Mouse (Mus musculus): Measurements from ENCODE around the gene Cacng7. TPM values are rescaled to one million over a fixed set of nuclear protein-coding genes. Genes with fewer than 3 reads are reported as not detected.
A peak's percentile ranks its signal among the peaks of the same experiment; 100 is the strongest.

Cacng7 gene
- total and polyA plus RNA-seq, 3 experiments, result 4.3 to 6.7 (median 5.4) TPM

GRCm38 (mm10) chr7:3399937-3400336 lies 67.2 kb downstream of the Cacng7 start:
- Histone ChIP-seq H3K4me3 (no peak overlapping the region), H3K4me1 (ENCODE audit: control insufficient read depth, insufficient read depth, low read length) (no peaks in the 10 kb centered on the region), H3K9ac (ENCODE audit: low read depth, low read length) (no peak overlapping the region), H3K27me3 (ENCODE audit: control insufficient read depth, insufficient read depth, low read length) (no peaks in the 10 kb centered on the region), H3K36me3 (ENCODE audit: control insufficient read depth, insufficient read depth, low read length) (no peaks in the 10 kb centered on the region), H3K27ac (no peak overlapping the region), H3K79me2 (replicated peaks; ENCODE audit: control insufficient read depth, insufficient read depth, low read length) (no peaks in the 10 kb centered on the region)
- TF ChIP-seq EP300 (IDR thresholded peaks at IDR 0.05; ENCODE audit: insufficient read depth, low read depth, low read length) (no peak), POLR2A (IDR thresholded peaks at IDR 0.05; ENCODE audit: insufficient read depth, low read depth, low read length) (no peak), CTCF (IDR thresholded peaks at IDR 0.05) (no peak)
- DNase-seq, result no peak
- intact Hi-C loops (cut with DNase I), result no loop called here

GRCm38 (mm10) chr7:3409729-3410520 lies 77.2 kb downstream of the Cacng7 start:
- H3K4me1 ChIP-seq (ENCODE audit: control insufficient read depth, insufficient read depth, low read length), result no peaks in the 10 kb centered on the region
- no peak overlapping the region for H3K9ac ChIP-seq (ENCODE audit: low read depth, low read length)
- WGBS, result 41% methylated on average over 11 of the region's 11 CpGs
- no peaks in the 10 kb centered on the region for H3K36me3 ChIP-seq (ENCODE audit: control insufficient read depth, insufficient read depth, low read length)
- H3K4me3 ChIP-seq, result no peak overlapping the region
- TF ChIP-seq CTCF (IDR thresholded peaks at IDR 0.05) (no peak), POLR2A (IDR thresholded peaks at IDR 0.05; ENCODE audit: insufficient read depth, low read depth, low read length) (no peak), EP300 (IDR thresholded peaks at IDR 0.05; ENCODE audit: insufficient read depth, low read depth, low read length) (no peak)
- intact Hi-C loops (cut with DNase I), result no loop called here
- peaks cover 9% of the 10 kb centered on the region for H3K27me3 ChIP-seq (ENCODE audit: control insufficient read depth, insufficient read depth, low read length)
- H3K79me2 ChIP-seq (replicated peaks; ENCODE audit: control insufficient read depth, insufficient read depth, low read length), result no peaks in the 10 kb centered on the region
- DNase-seq, result no peak
- no peak overlapping the region for H3K27ac ChIP-seq

GRCm38 (mm10) chr7:3411160-3411941 lies 78.6 kb downstream of the Cacng7 start:
- Histone ChIP-seq H3K36me3 (ENCODE audit: control insufficient read depth, insufficient read depth, low read length) (no peaks in the 10 kb centered on the region), H3K9ac (ENCODE audit: low read depth, low read length) (no peak overlapping the region), H3K79me2 (replicated peaks; ENCODE audit: control insufficient read depth, insufficient read depth, low read length) (no peaks in the 10 kb centered on the region), H3K27me3 (ENCODE audit: control insufficient read depth, insufficient read depth, low read length) (peaks cover 15% of the 10 kb centered on the region), H3K4me1 (ENCODE audit: control insufficient read depth, insufficient read depth, low read length) (no peaks in the 10 kb centered on the region), H3K4me3 (no peak overlapping the region), H3K27ac (no peak overlapping the region)
- WGBS, result 2% methylated on average over 33 of the region's 33 CpGs
- TF ChIP-seq POLR2A (IDR thresholded peaks at IDR 0.05; ENCODE audit: insufficient read depth, low read depth, low read length) (no peak), EP300 (IDR thresholded peaks at IDR 0.05; ENCODE audit: insufficient read depth, low read depth, low read length) (no peak), CTCF (IDR thresholded peaks at IDR 0.05) (no peak)
- no peak for DNase-seq
- intact Hi-C loops (cut with DNase I), result no loop called here

- Histone ChIP-seq H3K4me1 (ENCODE audit: control insufficient read depth, insufficient read depth, low read length) (no peaks in the 10 kb centered on the region), H3K27ac (no peak overlapping the region), H3K9ac (ENCODE audit: low read depth, low read length) (no peak overlapping the region), H3K79me2 (replicated peaks; ENCODE audit: control insufficient read depth, insufficient read depth, low read length) (no peaks in the 10 kb centered on the region), H3K27me3 (ENCODE audit: control insufficient read depth, insufficient read depth, low read length) (peaks cover 15% of the 10 kb centered on the region), H3K4me3 (no peak overlapping the region), H3K36me3 (ENCODE audit: control insufficient read depth, insufficient read depth, low read length) (no peaks in the 10 kb centered on the region)
- peak; percentile 18; the same call in 1 of the 2 replicates for TF ChIP-seq CTCF (IDR thresholded peaks at IDR 0.05)
- no peak for TF ChIP-seq POLR2A (IDR thresholded peaks at IDR 0.05; ENCODE audit: insufficient read depth, low read depth, low read length)
- DNase-seq, result peak in 1 of 2 experiments; percentile 4
- WGBS, result 3% methylated on average over 20 of the region's 20 CpGs
- intact Hi-C loops (cut with DNase I), result no loop called here
Measured at GRCm38 (mm10) chr7:3412036-3412435, 79.3 kb downstream of the Cacng7 start.

- WGBS, result 1% methylated on average over 47 of the region's 47 CpGs
- DNase-seq, result peak; percentile 27 to 44
- TF ChIP-seq POLR2A (IDR thresholded peaks at IDR 0.05; ENCODE audit: insufficient read depth, low read depth, low read length) (no peak), EP300 (IDR thresholded peaks at IDR 0.05; ENCODE audit: insufficient read depth, low read depth, low read length) (no peak), CTCF (IDR thresholded peaks at IDR 0.05) (no peak)
- Histone ChIP-seq H3K79me2 (replicated peaks; ENCODE audit: control insufficient read depth, insufficient read depth, low read length) (no peaks in the 10 kb centered on the region), H3K27me3 (ENCODE audit: control insufficient read depth, insufficient read depth, low read length) (peaks cover 15% of the 10 kb centered on the region), H3K4me3 (peak overlapping the region; percentile 47), H3K27ac (no peak overlapping the region), H3K36me3 (ENCODE audit: control insufficient read depth, insufficient read depth, low read length) (no peaks in the 10 kb centered on the region), H3K9ac (ENCODE audit: low read depth, low read length) (peak overlapping the region; percentile 5; the same call in 1 of the 2 replicates), H3K4me1 (ENCODE audit: control insufficient read depth, insufficient read depth, low read length) (no peaks in the 10 kb centered on the region)
- intact Hi-C loops (cut with DNase I), result no loop called here
Measured at GRCm38 (mm10) chr7:3414888-3415287, 82.1 kb downstream of the Cacng7 start.

- H3K9ac ChIP-seq (ENCODE audit: low read depth, low read length), result no peak overlapping the region
- 2% methylated on average over 49 of the region's 60 CpGs for WGBS
- intact Hi-C loops (cut with DNase I), result no loop called here
Measured at GRCm38 (mm10) chr7:3415378-3415777, 82.6 kb downstream of the Cacng7 start.

More at GRCm38 (mm10) chr7:3415378-3415777, 82.6 kb downstream of the Cacng7 start:
- H3K79me2 ChIP-seq (replicated peaks; ENCODE audit: control insufficient read depth, insufficient read depth, low read length), result no peaks in the 10 kb centered on the region
- peaks cover 15% of the 10 kb centered on the region for H3K27me3 ChIP-seq (ENCODE audit: control insufficient read depth, insufficient read depth, low read length)
- no peaks in the 10 kb centered on the region for H3K36me3 ChIP-seq (ENCODE audit: control insufficient read depth, insufficient read depth, low read length)
- H3K4me3 ChIP-seq, result peak overlapping the region; percentile 47
- no peaks in the 10 kb centered on the region for H3K4me1 ChIP-seq (ENCODE audit: control insufficient read depth, insufficient read depth, low read length)
- no peak overlapping the region for H3K27ac ChIP-seq
- TF ChIP-seq CTCF (IDR thresholded peaks at IDR 0.05) (no peak), EP300 (IDR thresholded peaks at IDR 0.05; ENCODE audit: insufficient read depth, low read depth, low read length) (no peak), POLR2A (IDR thresholded peaks at IDR 0.05; ENCODE audit: insufficient read depth, low read depth, low read length) (no peak)
- peak; percentile 40 to 45 for DNase-seq

Small RNAs within 50 kb of the gene (microRNA-seq; reads per million reads assigned to microRNA genes)
- gene Gm23450, result 4.2 to 6.2 reads per million in 2 experiments

Other genes starting within 250 kb of the Cacng7 start
- not detected for gene AU018091, start 163.8 kb upstream of the Cacng7 start, total RNA-seq (2021)
- gene AU018091, start 163.8 kb upstream of the Cacng7 start, polyA plus RNA-seq (2012; rRNA removed), result not detected in 2 replicates
- gene Nlrp12, start 83.2 kb upstream of the Cacng7 start, total RNA-seq (2021), result under 1 TPM in 1 of 2 experiments, not detected in 1; 0.13 TPM
- gene Nlrp12, start 83.2 kb upstream of the Cacng7 start, polyA plus RNA-seq (2012; rRNA removed), result 0.14 TPM in 1 of 2 replicates, not detected in the other
- gene Myadm, start 43.9 kb upstream of the Cacng7 start, total RNA-seq (2021), result 100 to 1,000 TPM; 131 to 139 TPM
- gene Myadm, start 43.9 kb upstream of the Cacng7 start, polyA plus RNA-seq (2012; rRNA removed), result 397 and 685 TPM in 2 replicates
- gene Prkcg, start 43.8 kb upstream of the Cacng7 start, total RNA-seq (2021), result 1 to 10 TPM in 1 of 2 experiments, under 1 TPM in 1; 0.89 to 3.0 TPM
- 4.5 and 4.7 TPM in 2 replicates for gene Prkcg, start 43.8 kb upstream of the Cacng7 start, polyA plus RNA-seq (2012; rRNA removed)
- gene Cacng8, start 57.7 kb downstream of the Cacng7 start, total RNA-seq (2021), result not detected
- gene Cacng8, start 57.7 kb downstream of the Cacng7 start, polyA plus RNA-seq (2012; rRNA removed), result not detected in 2 replicates
- gene Cacng6, start 91.2 kb downstream of the Cacng7 start, total RNA-seq (2021), result 1 to 10 TPM; 1.9 to 2.5 TPM
- gene Cacng6, start 91.2 kb downstream of the Cacng7 start, polyA plus RNA-seq (2012; rRNA removed), result 0.78 and 3.3 TPM in 2 replicates
- not detected for gene Tarm1, start 169.7 kb downstream of the Cacng7 start, total RNA-seq (2021)
- gene Tarm1, start 169.7 kb downstream of the Cacng7 start, polyA plus RNA-seq (2012; rRNA removed), result 0.16 and 0.20 TPM in 2 replicates

Measured in heart, adult 2 months (tissue).